Mouse (Mus musculus) kidney, adult 11 months (tissue): ENCODE measurements around the gene Tmem135.

ENCODE experiments used
- DNase-seq: peaks from one replicate; pipeline ENCODE4 v3.0.0; 2022

Tmem135 gene

GRCm38 (mm10) chr7:89417707-89418106, 13.7 kb upstream of the Tmem135 start:
- DNase-seq: no peak

GRCm38 (mm10) chr7:89416027-89416426, 12.0 kb upstream of the Tmem135 start:
- peak; percentile 58 for DNase-seq

GRCm38 (mm10) chr7:89412094-89412493, 8.1 kb upstream of the Tmem135 start:
- no peak for DNase-seq

- DNase-seq: peak; percentile 51
Measured at GRCm38 (mm10) chr7:89411346-89411745, 7.3 kb upstream of the Tmem135 start.

- DNase-seq: peak; percentile 61
Measured at GRCm38 (mm10) chr7:89410294-89410693, 6.3 kb upstream of the Tmem135 start.

GRCm38 (mm10) chr7:89407006-89407940, 3.3 kb upstream of the Tmem135 start:
- DNase-seq: no peak

GRCm38 (mm10) chr7:89406011-89406410, 2.0 kb upstream of the Tmem135 start:
- DNase-seq: no peak

- no peak for DNase-seq
Measured at GRCm38 (mm10) chr7:89404734-89405440, 865 bp upstream of the Tmem135 start.

- peak; percentile 88 for DNase-seq
Measured at GRCm38 (mm10) chr7:89403053-89403972, 709 bp downstream of the Tmem135 start.

- DNase-seq: peak; percentile 80
Measured at GRCm38 (mm10) chr7:89401936-89402335, 2.1 kb downstream of the Tmem135 start.

- DNase-seq: no peak
Measured at GRCm38 (mm10) chr7:89401136-89401858, 2.7 kb downstream of the Tmem135 start.

GRCm38 (mm10) chr7:89400721-89401120, 3.3 kb downstream of the Tmem135 start:
- DNase-seq: no peak

GRCm38 (mm10) chr7:89397837-89398534, 6.0 kb downstream of the Tmem135 start:
- no peak for DNase-seq

GRCm38 (mm10) chr7:89396386-89396785, 7.6 kb downstream of the Tmem135 start:
- DNase-seq: no peak

- no peak for DNase-seq
Measured at GRCm38 (mm10) chr7:89395399-89395798, 8.6 kb downstream of the Tmem135 start.

- DNase-seq: no peak
Measured at GRCm38 (mm10) chr7:89392825-89393224, 11.2 kb downstream of the Tmem135 start.

- DNase-seq: no peak
Measured at GRCm38 (mm10) chr7:89392388-89392787, 11.6 kb downstream of the Tmem135 start.

- no peak for DNase-seq
Measured at GRCm38 (mm10) chr7:89391831-89392230, 12.2 kb downstream of the Tmem135 start.

- no peak for DNase-seq
Measured at GRCm38 (mm10) chr7:89391281-89391680, 12.7 kb downstream of the Tmem135 start.

- no peak for DNase-seq
Measured at GRCm38 (mm10) chr7:89390660-89391059, 13.4 kb downstream of the Tmem135 start.

- no peak for DNase-seq
Measured at GRCm38 (mm10) chr7:89388981-89389380, 15.0 kb downstream of the Tmem135 start.
